Mouse (Mus musculus): ENCODE measurements around the gene Adprhl2. TPM values are rescaled to one million over a fixed set of nuclear protein-coding genes. Genes with fewer than 3 reads are reported as not detected.

Gene Adprhl2
- polyA plus RNA-seq, 1 experiment from 2014 or later = 62.0 TPM

GRCm38 (mm10) chr4:126275681-126276131, 45.8 kb downstream of the Adprhl2 start:
- no peak for DNase-seq (ENCODE audit: low spot score)

GRCm38 (mm10) chr4:126275081-126275480, 46.4 kb downstream of the Adprhl2 start:
- Histone ChIP-seq H3K27me3 (ENCODE audit: control insufficient read depth, insufficient read depth, low read length) (no peaks in the 10 kb centered on the region), H3K4me1 (ENCODE audit: control insufficient read depth, insufficient read depth, low read length) (peaks cover 19% of the 10 kb centered on the region), H3K9ac (ENCODE audit: low read length) (no peak overlapping the region), H3K9me3 (ENCODE audit: control insufficient read depth, low read length) (no peaks in the 10 kb centered on the region), H3K4me3 (ENCODE audit: low read depth, low read length) (no peak overlapping the region), H3K4me2 (ENCODE audit: low read depth, severe bottlenecking) (no peak overlapping the region), H3K36me3 (ENCODE audit: control insufficient read depth, insufficient read depth, low read length) (peaks cover 9% of the 10 kb centered on the region), H3K27ac (replicated peaks; ENCODE audit: low read depth, low read length) (no peak overlapping the region)
- no peak for ATAC-seq (ENCODE audit: insufficient number of reproducible peaks, low FRiP score, low TSS enrichment, low read depth)
- no peak for DNase-seq (ENCODE audit: low spot score)
- 93% methylated on average over 4 of the region's 4 CpGs for WGBS

More at GRCm38 (mm10) chr4:126275681-126276131, 45.8 kb downstream of the Adprhl2 start:
- peaks cover 19% of the 10 kb centered on the region for H3K4me1 ChIP-seq (ENCODE audit: control insufficient read depth, insufficient read depth, low read length)
- 83% methylated on average over 13 of the region's 13 CpGs for WGBS
- H3K4me3 ChIP-seq (ENCODE audit: low read depth, low read length) = no peak overlapping the region
- no peak overlapping the region for H3K27ac ChIP-seq (replicated peaks; ENCODE audit: low read depth, low read length)
- H3K27me3 ChIP-seq (ENCODE audit: control insufficient read depth, insufficient read depth, low read length) = no peaks in the 10 kb centered on the region
- no peaks in the 10 kb centered on the region for H3K9me3 ChIP-seq (ENCODE audit: control insufficient read depth, low read length)
- H3K36me3 ChIP-seq (ENCODE audit: control insufficient read depth, insufficient read depth, low read length) = peaks cover 9% of the 10 kb centered on the region
- no peak for ATAC-seq (ENCODE audit: insufficient number of reproducible peaks, low FRiP score, low TSS enrichment, low read depth)
- no peak overlapping the region for H3K4me2 ChIP-seq (ENCODE audit: low read depth, severe bottlenecking)
- H3K9ac ChIP-seq (ENCODE audit: low read length) = no peak overlapping the region

- Histone ChIP-seq H3K4me1 (ENCODE audit: control insufficient read depth, insufficient read depth, low read length) (peaks cover 14% of the 10 kb centered on the region), H3K9ac (ENCODE audit: low read length) (no peak overlapping the region), H3K36me3 (ENCODE audit: control insufficient read depth, insufficient read depth, low read length) (peaks cover 9% of the 10 kb centered on the region), H3K4me2 (ENCODE audit: low read depth, severe bottlenecking) (no peak overlapping the region), H3K27ac (replicated peaks; ENCODE audit: low read depth, low read length) (no peak overlapping the region), H3K9me3 (ENCODE audit: control insufficient read depth, low read length) (no peaks in the 10 kb centered on the region), H3K27me3 (ENCODE audit: control insufficient read depth, insufficient read depth, low read length) (no peaks in the 10 kb centered on the region), H3K4me3 (ENCODE audit: low read depth, low read length) (no peak overlapping the region)
- ATAC-seq (ENCODE audit: insufficient number of reproducible peaks, low FRiP score, low TSS enrichment, low read depth) (no peak), DNase-seq (ENCODE audit: low spot score) (no peak)
- WGBS = 82% methylated on average over 13 of the region's 13 CpGs
These were observed 47.8 kb downstream of the Adprhl2 start for GRCm38 (mm10) chr4:126273753-126274152.

GRCm38 (mm10) chr4:126269292-126269691, 52.2 kb downstream of the Adprhl2 start:
- WGBS = 86% methylated on average over 3 of the region's 3 CpGs
- H3K4me3 ChIP-seq (ENCODE audit: low read depth, low read length) = no peak overlapping the region
- H3K27me3 ChIP-seq (ENCODE audit: control insufficient read depth, insufficient read depth, low read length) = no peaks in the 10 kb centered on the region
- no peak overlapping the region for H3K4me2 ChIP-seq (ENCODE audit: low read depth, severe bottlenecking)
- DNase-seq (ENCODE audit: low spot score) = no peak
- H3K4me1 ChIP-seq (ENCODE audit: control insufficient read depth, insufficient read depth, low read length) = no peaks in the 10 kb centered on the region
- ATAC-seq (ENCODE audit: insufficient number of reproducible peaks, low FRiP score, low TSS enrichment, low read depth) = no peak
- H3K9ac ChIP-seq (ENCODE audit: low read length) = no peak overlapping the region
- H3K27ac ChIP-seq (replicated peaks; ENCODE audit: low read depth, low read length) = no peak overlapping the region
- no peaks in the 10 kb centered on the region for H3K9me3 ChIP-seq (ENCODE audit: control insufficient read depth, low read length)
- peaks cover 9% of the 10 kb centered on the region for H3K36me3 ChIP-seq (ENCODE audit: control insufficient read depth, insufficient read depth, low read length)

Other genes starting within 250 kb of the Adprhl2 start
- 39.0 and 44.8 TPM in 2 replicates for gene Lsm10, start 225.1 kb downstream of the Adprhl2 start, polyA plus RNA-seq (2014; fragmentation: Nextera tagmentation; extraction: Ambion mirVana)
- 27.8 and 30.4 TPM in 2 replicates for gene Stk40, start 217.7 kb downstream of the Adprhl2 start, polyA plus RNA-seq (2014; fragmentation: Nextera tagmentation; extraction: Ambion mirVana)
- 64.3 and 70.3 TPM in 2 replicates for gene Eva1b, start 174.0 kb downstream of the Adprhl2 start, polyA plus RNA-seq (2014; fragmentation: Nextera tagmentation; extraction: Ambion mirVana)
- gene Sh3d21, start 158.2 kb downstream of the Adprhl2 start, polyA plus RNA-seq (2014; fragmentation: Nextera tagmentation; extraction: Ambion mirVana) = 5.4 and 5.5 TPM in 2 replicates
- gene Thrap3, start 118.9 kb downstream of the Adprhl2 start, polyA plus RNA-seq (2014; fragmentation: Nextera tagmentation; extraction: Ambion mirVana) = 247 and 264 TPM in 2 replicates
- gene Map7d1, start 65.4 kb downstream of the Adprhl2 start, polyA plus RNA-seq (2014; fragmentation: Nextera tagmentation; extraction: Ambion mirVana) = 54.6 and 61.2 TPM in 2 replicates
- gene Trappc3, start 59.4 kb downstream of the Adprhl2 start, polyA plus RNA-seq (2014; fragmentation: Nextera tagmentation; extraction: Ambion mirVana) = 25.0 and 32.2 TPM in 2 replicates
- gene Col8a2, start 34.9 kb downstream of the Adprhl2 start, polyA plus RNA-seq (2014; fragmentation: Nextera tagmentation; extraction: Ambion mirVana) = 1.4 and 1.5 TPM in 2 replicates
- gene Tekt2, start 4.0 kb upstream of the Adprhl2 start, polyA plus RNA-seq (2014; fragmentation: Nextera tagmentation; extraction: Ambion mirVana) = 2.6 and 3.1 TPM in 2 replicates
- gene Ago3, start 107.9 kb upstream of the Adprhl2 start, polyA plus RNA-seq (2014; fragmentation: Nextera tagmentation; extraction: Ambion mirVana) = 11.9 and 14.8 TPM in 2 replicates
- gene Ago1, start 146.9 kb upstream of the Adprhl2 start, polyA plus RNA-seq (2014; fragmentation: Nextera tagmentation; extraction: Ambion mirVana) = 7.8 and 8.7 TPM in 2 replicates
- 1.2 and 1.7 TPM in 2 replicates for gene Ago4, start 211.8 kb upstream of the Adprhl2 start, polyA plus RNA-seq (2014; fragmentation: Nextera tagmentation; extraction: Ambion mirVana)
- 67.4 and 71.1 TPM in 2 replicates for gene Clspn, start 235.2 kb upstream of the Adprhl2 start, polyA plus RNA-seq (2014; fragmentation: Nextera tagmentation; extraction: Ambion mirVana)